Mouse (Mus musculus) frontal cortex, postnatal 14 days (tissue): ENCODE data around the gene Phc1.

Experiments used
- DNase-seq, 2 experiments: peaks; one replicate each; pipeline ENCODE4 v3.0.0; 2022; ENCODE audit warnings: low spot score in 2 of 2

Gene Phc1

DNA sequence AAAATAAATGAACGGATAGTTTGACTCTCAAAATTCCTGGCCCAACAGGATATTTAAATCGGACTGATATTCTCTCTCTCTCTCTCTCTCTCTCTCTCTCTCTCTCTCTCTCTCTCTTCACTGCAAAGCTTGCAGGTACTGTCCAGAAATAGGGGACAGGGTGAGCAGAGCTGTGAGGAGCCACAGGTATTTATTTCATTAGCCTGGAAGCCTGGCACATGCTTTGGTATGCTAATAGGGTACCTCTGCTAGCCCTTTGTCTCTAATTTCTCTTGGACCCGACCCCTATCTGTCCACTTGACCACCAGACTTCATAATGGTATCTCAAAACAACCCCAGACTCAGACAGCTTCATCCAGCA, 43.5 kb downstream of the Phc1 start:
- DNase-seq: no peak

GRCm38 (mm10) chr6:122295242-122295641, 45.1 kb downstream of the Phc1 start:
- DNase-seq: no peak

- DNase-seq: no peak
Measured at GRCm38 (mm10) chr6:122294290-122294689, 46.1 kb downstream of the Phc1 start.

- no peak for DNase-seq
Measured at GRCm38 (mm10) chr6:122293796-122294195, 46.6 kb downstream of the Phc1 start.

- no peak for DNase-seq
Measured at GRCm38 (mm10) chr6:122293121-122293520, 47.2 kb downstream of the Phc1 start.

DNA sequence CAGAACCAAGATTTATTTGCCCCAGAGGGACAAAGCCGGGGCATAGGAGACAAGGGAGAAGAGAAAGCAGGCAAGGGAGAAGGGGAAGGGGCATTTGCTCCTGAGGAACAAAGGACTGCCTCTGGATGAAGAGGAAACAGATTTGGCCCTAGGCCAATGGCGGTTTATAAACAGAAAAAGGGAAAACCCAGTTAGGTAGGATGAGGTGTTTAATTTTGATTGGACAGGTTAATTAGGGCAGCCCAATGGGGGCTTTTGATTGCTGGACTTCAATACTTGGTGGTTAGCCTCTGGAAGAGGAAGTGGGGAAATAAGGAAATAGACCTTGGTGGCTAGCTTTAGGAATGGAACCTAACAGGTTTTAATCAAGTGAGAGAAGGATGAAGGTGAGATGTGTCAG, 48.2 kb downstream of the Phc1 start:
- no peak for DNase-seq

GRCm38 (mm10) chr6:122291735-122292134, 48.6 kb downstream of the Phc1 start:
- DNase-seq: no peak

- no peak for DNase-seq
Measured at GRCm38 (mm10) chr6:122291264-122291663, 49.1 kb downstream of the Phc1 start.

DNA sequence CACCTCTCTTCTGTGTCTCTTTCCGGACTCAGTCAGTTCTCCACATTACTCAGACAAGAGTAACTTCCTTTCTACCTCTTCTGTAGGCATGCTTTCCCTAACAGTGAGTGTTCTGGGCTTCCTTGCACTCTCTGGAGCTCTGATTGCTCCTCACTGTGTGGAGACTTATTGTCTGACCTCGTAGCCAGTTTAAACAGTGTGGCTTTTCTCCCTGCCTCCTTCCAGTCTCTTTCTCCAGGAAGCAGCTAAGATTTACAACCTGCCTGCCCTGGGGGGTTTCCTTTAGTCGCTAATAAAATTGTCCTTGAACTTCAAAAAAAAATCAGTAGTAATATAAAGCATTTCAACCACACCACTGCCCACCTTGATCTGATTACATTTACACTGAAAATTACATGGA, 50.1 kb downstream of the Phc1 start:
- DNase-seq: no peak

DNA sequence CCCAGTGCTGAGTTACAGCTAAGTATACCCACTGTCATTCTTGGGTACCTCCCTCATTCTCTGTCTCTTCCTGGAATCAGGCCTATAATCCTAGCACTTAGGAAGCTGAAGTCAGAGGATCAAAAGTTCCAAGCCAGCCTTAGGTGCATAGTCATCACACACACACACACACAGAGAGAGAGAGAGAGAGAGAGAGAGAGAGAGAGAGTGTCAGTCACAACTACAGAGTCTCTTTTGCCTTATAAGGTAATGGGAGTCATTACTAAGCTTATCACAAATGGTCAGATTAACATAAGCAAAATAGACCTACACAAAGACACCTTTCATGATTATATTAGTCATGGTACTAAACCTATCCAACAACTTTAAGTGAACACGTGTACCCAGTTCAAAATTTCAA, 51.0 kb downstream of the Phc1 start:
- no peak for DNase-seq

GRCm38 (mm10) chr6:122288263-122288662, 52.1 kb downstream of the Phc1 start:
- no peak for DNase-seq

- no peak for DNase-seq
Measured at GRCm38 (mm10) chr6:122284823-122285222, 55.5 kb downstream of the Phc1 start.

DNA sequence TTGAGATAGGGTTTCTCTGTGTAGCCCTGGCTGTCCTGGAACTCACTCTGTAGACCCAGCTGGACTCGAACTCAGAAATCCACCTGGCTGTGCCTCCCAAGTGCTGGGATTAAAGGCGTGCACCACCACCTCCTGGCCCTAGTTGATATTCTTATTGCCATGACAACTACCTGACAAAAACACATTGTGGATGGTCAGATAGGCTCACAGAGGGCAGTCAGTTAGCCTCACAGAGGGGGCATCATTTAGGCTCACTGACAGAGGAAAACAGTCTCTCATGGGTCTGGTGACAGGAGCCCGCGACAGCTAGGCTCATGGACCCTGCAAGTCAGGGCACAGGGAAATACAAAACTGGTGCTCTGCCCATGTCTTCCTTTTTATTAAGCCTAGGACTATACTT, 56.1 kb downstream of the Phc1 start:
- DNase-seq: no peak

DNA sequence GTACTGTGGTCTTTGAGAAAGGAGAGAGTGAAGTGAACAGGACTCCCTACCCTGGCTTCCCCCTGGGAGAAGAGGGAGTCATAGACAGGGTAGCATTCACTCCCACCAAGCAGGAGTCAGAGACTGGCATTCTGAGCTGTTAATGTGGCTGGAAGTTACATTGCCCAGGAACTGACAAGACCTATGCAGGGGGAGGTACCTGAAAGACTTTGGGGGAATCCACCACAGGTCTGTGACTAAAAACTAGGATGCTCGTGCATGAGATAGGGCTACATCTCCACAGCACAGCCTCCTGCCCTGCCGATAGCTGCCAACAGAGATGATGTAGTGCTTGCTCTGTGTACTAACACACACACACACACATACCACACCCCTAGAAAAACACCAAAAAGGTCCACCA, 56.9 kb downstream of the Phc1 start:
- DNase-seq: no peak

- DNase-seq: no peak
Measured at GRCm38 (mm10) chr6:122282782-122283181, 57.6 kb downstream of the Phc1 start, which contains the start of gene Klrg1. TSS of gene Klrg1 (minus strand) at chr6:122282882.

GRCm38 (mm10) chr6:122276565-122276964, 63.8 kb downstream of the Phc1 start:
- no peak for DNase-seq

DNA sequence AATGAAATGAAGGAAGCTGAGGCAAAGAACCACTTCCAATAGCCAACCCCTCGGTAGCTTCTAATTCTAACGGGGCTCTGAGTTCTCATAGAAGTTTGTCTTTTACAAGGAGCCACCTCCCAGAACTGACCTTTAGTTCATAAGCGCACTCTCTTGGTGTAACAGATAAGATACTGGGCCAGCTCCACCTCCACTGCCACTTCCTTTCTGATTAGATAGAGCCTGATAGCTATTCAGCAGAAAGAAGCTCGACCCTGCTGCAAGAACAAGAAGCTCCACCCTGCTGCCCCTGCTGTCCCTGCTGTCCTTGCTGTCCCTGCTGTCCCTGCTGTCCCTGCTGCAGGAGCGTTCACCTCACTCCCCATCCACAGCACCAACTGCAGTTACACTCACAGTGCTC, 65.8 kb downstream of the Phc1 start:
- no peak for DNase-seq

- no peak for DNase-seq
Measured at GRCm38 (mm10) chr6:122270152-122270551, 70.2 kb downstream of the Phc1 start.

GRCm38 (mm10) chr6:122269170-122269569, 71.2 kb downstream of the Phc1 start:
- no peak for DNase-seq

- peak; percentile 14 to 32 for DNase-seq
Measured at GRCm38 (mm10) chr6:122268561-122268960, 71.8 kb downstream of the Phc1 start.
